Mouse (Mus musculus): ENCODE results near the gene Zcwpw1. TPM values are rescaled to one million over a fixed set of nuclear protein-coding genes. Genes with fewer than 3 reads are reported as not detected.

The Zcwpw1 gene
- polyA plus RNA-seq, 1 experiment from 2014 or later: 22.2 TPM

DNA sequence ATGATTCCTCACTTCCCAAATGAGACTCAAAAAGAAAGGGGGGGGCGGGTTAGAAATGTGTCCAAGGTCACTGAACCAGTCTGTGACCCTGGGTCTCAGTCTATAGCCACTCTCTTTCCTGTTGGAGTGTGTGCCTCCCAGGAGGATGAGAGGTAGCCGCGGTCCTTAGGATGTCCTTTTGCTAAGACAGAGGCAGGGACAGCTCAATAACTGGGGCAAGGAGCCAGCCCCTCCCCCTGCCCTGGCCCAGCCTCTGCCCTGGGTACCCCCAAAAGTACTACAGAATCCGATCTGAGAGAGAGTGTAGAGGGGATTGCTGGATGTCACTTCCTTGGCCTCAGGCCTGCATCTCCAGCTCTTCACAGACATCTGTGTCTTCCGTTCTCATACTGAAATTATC, 32.2 kb upstream of the Zcwpw1 start:
- DNase-seq (ENCODE audit: low read depth, low spot score) (no peak), ATAC-seq (no peak)
- no peak for TF ChIP-seq CTCF (IDR thresholded peaks at IDR 0.05)
- H3K27me3 ChIP-seq: no peaks in the 10 kb centered on the region
- in situ Hi-C loops (cut with MboI; ENCODE audit: low pct_unique_long_range_greater_than_20kb): no loop called here
- CTCF ChIA-PET: no interaction called here
- POLR2A ChIA-PET: no interaction called here

DNA sequence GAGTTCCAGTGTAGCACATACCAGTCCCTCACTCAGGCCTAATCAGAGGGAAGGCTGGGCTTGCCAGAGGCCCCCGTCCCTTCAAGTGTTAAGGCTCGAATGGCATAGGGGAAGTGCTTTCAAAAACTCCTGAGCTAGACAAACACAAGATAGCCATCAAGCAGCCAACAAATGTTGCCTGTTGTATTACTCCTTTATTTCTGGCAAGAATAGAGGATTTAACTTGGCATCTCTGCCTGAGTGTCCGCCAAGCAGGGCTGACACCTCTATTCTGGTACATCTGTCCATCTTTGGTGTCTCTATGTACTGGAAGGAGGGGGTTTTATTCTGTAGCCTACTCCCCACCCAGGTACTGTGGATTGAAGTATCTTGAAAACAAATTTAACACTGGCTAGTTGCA, 31.5 kb upstream of the Zcwpw1 start:
- POLR2A ChIA-PET: no interaction called here
- H3K27me3 ChIP-seq: no peaks in the 10 kb centered on the region
- no peak for DNase-seq (ENCODE audit: low read depth, low spot score)
- no peak for TF ChIP-seq CTCF (IDR thresholded peaks at IDR 0.05)
- in situ Hi-C loops (cut with MboI; ENCODE audit: low pct_unique_long_range_greater_than_20kb): no loop called here
- CTCF ChIA-PET: no interaction called here
- ATAC-seq: no peak

DNA sequence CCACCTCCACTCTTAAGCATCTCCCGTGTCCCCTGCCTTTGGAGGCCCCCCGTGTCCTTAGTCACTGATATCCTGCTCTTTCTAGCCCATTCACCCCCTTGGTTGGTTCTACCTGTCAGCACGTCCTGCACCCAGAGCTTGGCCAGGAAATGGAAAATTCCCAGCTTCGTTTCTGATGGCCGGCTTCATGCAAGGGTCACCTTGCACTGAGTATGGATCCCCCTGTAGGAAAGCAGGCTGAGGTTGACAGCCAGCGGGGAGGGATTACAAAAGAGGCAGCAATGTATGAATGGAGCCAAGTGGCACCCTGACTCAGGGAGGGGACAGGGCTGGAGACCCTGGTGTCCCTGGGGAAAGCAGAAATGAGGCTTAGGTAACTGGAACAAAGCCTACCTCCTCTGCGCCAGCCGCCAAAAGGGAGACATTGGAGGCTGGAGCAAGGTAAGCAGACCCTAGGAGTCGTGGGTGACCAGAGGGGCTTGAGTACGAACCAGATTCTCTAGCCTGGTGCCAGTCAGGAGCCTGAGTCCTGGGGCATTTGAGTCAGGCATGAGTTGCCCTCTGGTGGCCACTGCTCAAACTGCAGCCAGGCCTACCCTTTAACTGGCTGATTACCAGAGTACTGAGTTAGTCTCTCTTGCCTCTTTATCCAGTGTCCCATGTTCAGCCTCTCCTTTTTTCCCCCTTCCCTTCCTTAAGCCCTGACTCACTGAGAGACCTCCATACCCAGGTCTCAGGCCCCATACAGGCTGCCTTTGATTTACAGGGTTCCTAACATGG, 30.5 kb upstream of the Zcwpw1 start:
- in situ Hi-C loops (cut with MboI; ENCODE audit: low pct_unique_long_range_greater_than_20kb): no loop called here
- peak; percentile 97 for TF ChIP-seq CTCF (IDR thresholded peaks at IDR 0.05)
- H3K27me3 ChIP-seq: no peaks in the 10 kb centered on the region
- ChIA-PET CTCF (interaction anchor here (0.9 to 2.9 kb wide), 7 partner anchors 9 to 104 kb away, joined by 3 to 18 read pairs (median 3); no protein-coding TSS in a partner anchor), POLR2A (no interaction called here)
- ATAC-seq (no peak), DNase-seq (ENCODE audit: low read depth, low spot score) (no peak)

DNA sequence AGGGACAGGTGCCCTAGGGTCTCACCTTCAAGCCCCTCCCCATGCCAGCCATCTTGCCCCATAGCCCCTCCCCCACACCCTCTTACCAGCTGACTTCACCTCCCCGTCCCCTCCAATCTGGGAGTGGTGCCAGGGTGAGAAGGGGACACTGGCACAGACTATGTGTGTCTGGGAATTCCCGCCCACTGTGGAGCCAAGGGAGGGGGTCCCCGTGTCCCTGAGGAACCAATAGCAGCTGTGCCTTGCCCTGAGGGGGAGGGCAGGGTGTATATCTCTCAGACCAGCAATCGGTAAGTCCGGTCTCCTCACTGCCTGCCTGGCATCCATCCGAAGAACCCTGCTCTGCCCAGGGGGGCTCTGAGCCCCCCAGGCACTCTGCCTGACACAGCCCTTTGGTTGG, 29.7 kb upstream of the Zcwpw1 start:
- in situ Hi-C loops (cut with MboI; ENCODE audit: low pct_unique_long_range_greater_than_20kb): no loop called here
- POLR2A ChIA-PET: interaction anchor here (2.7 kb wide), 1 partner anchor 10 kb away, joined by 18 read pairs; no protein-coding TSS in a partner anchor
- no peaks in the 10 kb centered on the region for H3K27me3 ChIP-seq
- no peak for DNase-seq (ENCODE audit: low read depth, low spot score)
- ATAC-seq: no peak
- CTCF ChIA-PET: interaction anchor here (1.2 to 2.9 kb wide), 4 partner anchors 9 to 100 kb away, joined by 3 to 18 read pairs (median 10); no protein-coding TSS in a partner anchor
- no peak for TF ChIP-seq CTCF (IDR thresholded peaks at IDR 0.05)

DNA sequence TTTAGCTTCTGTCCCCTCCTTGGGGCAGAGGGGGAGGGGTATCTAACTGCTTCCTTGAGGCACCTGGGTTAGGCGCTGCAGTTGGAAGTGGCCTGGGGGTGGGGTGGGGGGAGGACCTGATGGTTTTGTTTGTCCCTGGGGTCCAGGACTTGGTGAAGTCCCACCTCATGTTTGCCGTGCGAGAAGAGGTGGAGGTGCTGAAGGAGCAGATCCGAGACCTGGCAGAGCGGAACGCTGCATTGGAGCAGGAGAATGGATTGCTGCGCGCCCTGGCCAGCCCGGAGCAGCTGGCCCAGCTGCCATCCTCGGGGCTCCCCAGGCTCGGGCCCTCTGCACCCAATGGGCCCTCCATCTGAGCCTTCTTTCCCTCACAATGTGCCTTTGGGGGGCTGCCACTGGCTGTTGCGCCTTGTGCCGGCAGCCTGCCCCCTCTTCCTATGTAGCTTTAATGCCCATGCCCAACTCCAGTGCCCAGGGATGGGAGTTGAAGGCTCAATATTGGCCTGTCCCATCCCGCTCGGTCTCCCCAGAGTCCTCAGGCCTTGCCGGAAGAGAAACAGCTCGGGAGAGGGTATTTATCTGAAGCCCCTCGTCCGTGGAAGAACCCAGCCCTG, 28.6 kb upstream of the Zcwpw1 start:
- in situ Hi-C loops (cut with MboI; ENCODE audit: low pct_unique_long_range_greater_than_20kb): no loop called here
- ChIA-PET CTCF (interaction anchor here (1.3 to 3.3 kb wide), 8 partner anchors 11 to 115 kb away, joined by 3 to 18 read pairs (median 12); partner anchors contain the start of gene Tsc22d4), POLR2A (interaction anchor here (0.6 to 2.7 kb wide), 2 partner anchors 11 to 128 kb away, joined by 3 to 18 read pairs; no protein-coding TSS in a partner anchor)
- no peak for DNase-seq (ENCODE audit: low read depth, low spot score)
- ATAC-seq: no peak
- no peak for TF ChIP-seq CTCF (IDR thresholded peaks at IDR 0.05)
- no peaks in the 10 kb centered on the region for H3K27me3 ChIP-seq

DNA sequence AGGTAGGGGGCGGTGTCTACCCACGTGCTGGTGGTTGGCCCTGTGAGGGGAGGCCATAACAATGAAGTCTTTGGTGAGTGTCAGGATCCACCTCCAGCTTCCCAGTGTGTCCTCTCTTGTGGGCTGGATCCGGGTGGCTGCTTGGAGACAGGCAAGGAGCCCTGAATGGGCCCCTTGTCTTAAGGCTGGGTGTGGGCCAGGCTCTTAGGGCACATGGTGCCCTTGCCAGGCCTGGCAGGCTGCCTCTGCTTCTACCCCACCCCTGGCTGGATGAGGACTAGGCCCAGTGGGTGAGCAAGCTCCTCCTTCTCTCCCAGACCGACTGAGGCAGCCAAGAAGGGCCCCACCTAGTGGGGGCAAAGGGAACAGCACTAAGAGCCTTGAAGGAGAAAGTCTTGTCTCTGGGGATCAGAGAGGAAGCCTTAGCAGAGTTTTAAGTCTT, 27.6 kb upstream of the Zcwpw1 start:
- in situ Hi-C loops (cut with MboI; ENCODE audit: low pct_unique_long_range_greater_than_20kb): loop anchor here (5.0 kb wide), 2 partner anchors 108 to 228 kb away; partner anchors contain the start of genes Epo and Gnb2
- TF ChIP-seq CTCF (IDR thresholded peaks at IDR 0.05): peak; percentile 92
- ChIA-PET POLR2A (interaction anchor here (0.6 to 2.7 kb wide), 2 partner anchors 12 to 71 kb away, joined by 3 to 18 read pairs; no protein-coding TSS in a partner anchor), CTCF (interaction anchor here (0.7 to 3.8 kb wide), 20 partner anchors 8 to 146 kb away, joined by 3 to 26 read pairs (median 4); partner anchors contain the start of genes Pcolce and Tsc22d4)
- DNase-seq (ENCODE audit: low read depth, low spot score) (peak; percentile 79), ATAC-seq (peak; percentile 71)
- no peaks in the 10 kb centered on the region for H3K27me3 ChIP-seq

DNA sequence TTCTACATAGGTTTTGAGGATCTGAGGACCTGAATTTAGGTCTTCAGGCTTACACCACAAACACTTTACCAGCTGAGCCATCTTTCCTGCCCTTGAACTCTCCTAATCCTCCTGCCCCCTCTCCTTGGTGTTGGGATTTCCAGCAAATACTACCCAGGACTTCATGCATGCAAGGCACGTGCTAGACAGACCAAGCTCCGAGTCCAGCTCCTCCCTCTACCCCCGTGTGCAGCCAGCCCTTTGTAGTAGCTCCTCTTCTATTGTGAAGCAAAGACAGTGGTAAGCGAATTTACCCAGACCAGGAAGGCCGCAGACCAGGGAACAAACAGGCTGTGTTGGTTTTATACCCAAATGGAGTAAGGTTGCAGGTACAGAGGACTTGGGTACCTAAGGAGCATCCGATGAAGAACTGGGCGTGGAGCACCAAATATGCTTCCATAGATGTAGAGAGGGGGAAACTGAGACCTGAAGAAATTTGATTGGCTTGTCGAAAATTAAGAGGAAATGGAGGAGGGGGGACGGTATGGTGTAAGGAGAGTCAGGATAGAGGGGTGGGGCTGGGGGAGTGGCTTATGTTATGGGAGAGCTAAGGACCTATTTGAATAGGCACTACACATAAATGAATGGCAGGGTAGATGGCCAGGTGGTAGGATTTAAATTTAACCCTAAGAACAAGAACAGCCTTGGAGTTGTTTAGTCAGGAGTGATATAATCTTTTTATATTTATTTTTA, 22.8 kb upstream of the Zcwpw1 start:
- in situ Hi-C loops (cut with MboI; ENCODE audit: low pct_unique_long_range_greater_than_20kb): loop anchor here (5.0 kb wide), 2 partner anchors 112 to 232 kb away; partner anchors contain the start of genes Epo and Gnb2
- POLR2A ChIA-PET: interaction anchor here (1.1 kb wide), 1 partner anchor 105 kb away, joined by 3 read pairs; no protein-coding TSS in a partner anchor
- DNase-seq (ENCODE audit: low read depth, low spot score) (no peak), ATAC-seq (no peak)
- no peak for TF ChIP-seq CTCF (IDR thresholded peaks at IDR 0.05)
- no peaks in the 10 kb centered on the region for H3K27me3 ChIP-seq
- CTCF ChIA-PET: interaction anchor here (0.9 kb wide), 1 partner anchor 14 kb away, joined by 3 read pairs; the partner anchor contains the start of gene Ppp1r35

DNA sequence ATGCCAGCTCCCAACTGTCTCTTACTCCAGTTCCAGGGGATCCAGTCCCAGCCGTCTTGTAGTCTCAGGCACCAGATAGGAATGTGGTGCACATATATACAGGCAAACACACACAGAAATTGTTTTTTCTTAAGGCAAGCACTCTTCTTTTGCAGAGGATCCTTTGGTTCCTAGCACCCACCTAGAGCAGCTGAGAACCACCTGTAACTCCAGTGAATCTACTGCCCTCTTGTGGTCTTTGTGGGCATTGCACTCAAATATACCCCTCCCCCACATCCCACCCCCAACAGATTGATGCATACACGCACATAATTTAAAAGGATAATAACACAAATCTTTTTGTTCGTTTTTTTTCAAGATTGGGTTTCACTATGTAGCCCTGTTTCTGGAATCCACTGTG, 21.3 kb upstream of the Zcwpw1 start:
- no peaks in the 10 kb centered on the region for H3K27me3 ChIP-seq
- CTCF ChIA-PET: interaction anchor here (1.0 kb wide), 1 partner anchor 17 kb away, joined by 3 read pairs; no protein-coding TSS in a partner anchor
- POLR2A ChIA-PET: no interaction called here
- ATAC-seq: no peak
- peak; percentile 68 for TF ChIP-seq CTCF (IDR thresholded peaks at IDR 0.05)
- no peak for DNase-seq (ENCODE audit: low read depth, low spot score)
- in situ Hi-C loops (cut with MboI; ENCODE audit: low pct_unique_long_range_greater_than_20kb): no loop called here

DNA sequence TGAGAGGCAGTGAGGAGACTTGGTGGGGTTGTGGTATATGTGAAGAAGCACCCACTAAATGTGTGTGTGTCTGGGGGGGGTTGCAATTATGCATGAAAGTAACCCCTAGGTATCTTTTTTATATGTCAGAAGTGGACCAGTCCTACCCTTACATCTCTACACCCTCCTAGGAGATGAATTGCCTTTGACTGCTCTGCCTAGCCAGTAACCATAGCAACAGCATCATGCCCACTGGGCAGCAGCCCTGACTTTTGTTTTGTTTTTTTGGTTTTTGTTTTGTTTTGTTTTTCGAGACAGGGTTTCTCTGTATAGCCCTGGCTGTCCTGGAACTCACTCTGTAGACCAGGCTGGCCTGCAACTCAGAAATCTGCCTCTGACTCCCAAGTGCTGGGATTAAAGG, 19.1 kb upstream of the Zcwpw1 start:
- TF ChIP-seq CTCF (IDR thresholded peaks at IDR 0.05): no peak

DNA sequence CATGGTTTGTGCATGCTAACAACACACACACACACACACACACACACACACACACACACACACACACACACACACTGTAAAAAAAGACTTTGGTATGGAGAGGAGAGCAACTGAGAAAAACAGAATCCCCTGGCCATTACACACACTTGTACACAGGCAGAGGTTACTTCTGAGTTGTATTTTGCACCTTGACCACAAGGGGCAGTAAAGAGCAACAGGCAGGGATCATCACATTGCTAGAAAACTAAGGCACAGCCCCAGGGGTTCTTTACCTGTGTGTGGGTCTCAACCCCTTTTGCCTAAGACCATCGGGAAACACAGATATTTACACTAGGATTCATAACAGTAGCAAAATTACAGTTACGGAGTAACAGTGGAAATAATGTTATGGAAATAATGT, 16.9 kb upstream of the Zcwpw1 start:
- TF ChIP-seq CTCF (IDR thresholded peaks at IDR 0.05): no peak
- no peaks in the 10 kb centered on the region for H3K27me3 ChIP-seq
- in situ Hi-C loops (cut with MboI; ENCODE audit: low pct_unique_long_range_greater_than_20kb): no loop called here
- no peak for DNase-seq (ENCODE audit: low read depth, low spot score)
- POLR2A ChIA-PET: interaction anchor here (0.6 kb wide), 1 partner anchor 326 kb away, joined by 3 read pairs; no protein-coding TSS in a partner anchor
- CTCF ChIA-PET: interaction anchor here (1.1 to 2.1 kb wide), 3 partner anchors 11 to 24 kb away, joined by 3 to 11 read pairs (median 3); no protein-coding TSS in a partner anchor
- no peak for ATAC-seq

More for the DNA sequence above, 19.1 kb upstream of the Zcwpw1 start:
- ChIA-PET POLR2A (no interaction called here), CTCF (interaction anchor here (0.7 kb wide), 1 partner anchor 199 kb away, joined by 3 read pairs; no protein-coding TSS in a partner anchor)
- H3K27me3 ChIP-seq: no peaks in the 10 kb centered on the region
- in situ Hi-C loops (cut with MboI; ENCODE audit: low pct_unique_long_range_greater_than_20kb): no loop called here
- no peak for ATAC-seq
- no peak for DNase-seq (ENCODE audit: low read depth, low spot score)
